Mouse (Mus musculus) heart, adult 2 months (tissue): Measurements from ENCODE around the gene Dcaf11.

Experiments used
- CTCF ChIP-seq: fragments of 200-600 bp; IDR thresholded peaks from 2 replicates; pipeline ENCODE4 v1.8.1; 2022; ENCODE audit warnings: antibody characterized with exemption, mild to moderate bottlenecking, moderate library complexity
- EP300 ChIP-seq: fragments of 200-500 bp; IDR thresholded peaks from 2 replicates; pipeline ENCODE4 v1.6.1; 2011; ENCODE audit warnings: low read depth, low read length, control low read depth; ENCODE audit not compliant: insufficient read depth
- POLR2A ChIP-seq: fragments of 200-500 bp; IDR thresholded peaks from 2 replicates; pipeline ENCODE4 v1.6.1; 2011; ENCODE audit warnings: mild to moderate bottlenecking, low read depth, low read length, control low read depth; ENCODE audit not compliant: insufficient read depth

GRCm38 (mm10) chr14:55575302-55575701 lies 15.5 kb downstream of the Dcaf11 start, which contains the start of gene Fitm1:
- TF ChIP-seq CTCF (no peak), EP300 (peak; percentile 90), POLR2A (peak; percentile 85)
